Mouse (Mus musculus) stomach, embryonic 14.5 days (tissue): ENCODE measurements at regions not wholly inside any gene's neighbourhood (a gene's known extent, or its start where the extent isn't known, plus 50 kb on each side); places are given as distances from the start of the nearest gene placed in this dataset.

Experiments used
- ATAC-seq: fragments of 200-750 bp; cut with Nextera tagmentation; 2 replicates; pipeline ENCODE4 v1.8.0; 2017; ENCODE audit warnings: low read depth, moderate TSS enrichment; ENCODE audit not compliant: insufficient number of reproducible peaks, insufficient read depth, low FRiP score
- H3K27ac ChIP-seq: fragments of 300-500 bp; sonication (generic); 2 replicates; pipeline ENCODE4 v1.5.1; 2014; ENCODE audit warnings: mild to moderate bottlenecking, low read length, moderate library complexity, mixed read lengths
- H3K27me3 ChIP-seq: fragments of 300-500 bp; sonication (generic); 2 replicates; pipeline ENCODE4 v1.6.1; 2014; ENCODE audit warnings: low read length, control low read depth, mixed read lengths; ENCODE audit not compliant: control insufficient read depth, insufficient read depth
- H3K36me3 ChIP-seq: fragments of 300-500 bp; sonication (generic); 2 replicates; pipeline ENCODE4 v1.6.1; 2014; ENCODE audit warnings: mild to moderate bottlenecking, control low read depth, low read length, moderate library complexity, mixed read lengths; ENCODE audit not compliant: control insufficient read depth, insufficient read depth
- H3K4me1 ChIP-seq: fragments of 300-500 bp; sonication (generic); 2 replicates; pipeline ENCODE4 v1.6.1; 2014; ENCODE audit warnings: low read length, control low read depth, mixed read lengths; ENCODE audit not compliant: control insufficient read depth, insufficient read depth
- H3K4me2 ChIP-seq: fragments of 300-500 bp; sonication (generic); replicated peaks from 2 replicates; pipeline ENCODE4 v1.6.1; 2014; ENCODE audit warnings: low read depth, low read length, control low read depth
- H3K4me3 ChIP-seq: fragments of 300-500 bp; sonication (generic); 2 replicates; pipeline ENCODE4 v1.5.1; 2014; ENCODE audit warnings: low read depth, low read length, control low read depth
- H3K9ac ChIP-seq: fragments of 300-500 bp; sonication (generic); replicated peaks from 2 replicates; pipeline ENCODE4 v1.6.1; 2014; ENCODE audit warnings: low read depth, mild to moderate bottlenecking, control low read depth, low read length, moderate library complexity, mixed read lengths
- H3K9me3 ChIP-seq: fragments of 300-500 bp; sonication (generic); 2 replicates; pipeline ENCODE4 v1.6.1; 2016; ENCODE audit warnings: low read depth, low read length, control low read depth; ENCODE audit not compliant: control insufficient read depth
- WGBS: fragments of 180-500 bp; shearing (Covaris S2); extraction: QIAGEN DNeasy Blood & Tissue Kit; methylation state at CpG from one replicate; pipeline ENCODE4 v1.1.7; 2014; 5-methylcytosine and 5-hydroxymethylcytosine counted together

DNA sequence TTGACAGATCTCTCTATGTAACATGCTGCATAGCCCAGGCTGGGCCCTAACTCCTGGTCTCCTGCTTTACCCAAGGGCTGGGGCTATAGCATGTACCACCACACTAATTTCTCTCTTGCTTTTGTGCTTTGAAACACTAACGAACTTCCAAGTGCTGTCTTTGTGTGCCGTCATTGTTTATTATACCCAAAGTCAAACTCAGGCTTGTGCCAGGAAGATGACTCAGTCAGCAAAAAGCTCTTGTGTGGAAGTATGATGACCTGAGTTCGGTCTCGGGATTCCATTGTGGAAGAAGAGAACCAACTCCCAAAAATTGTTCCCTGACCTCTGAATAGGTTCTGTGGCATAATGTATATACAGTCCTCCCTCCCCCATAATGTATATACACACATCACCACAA is 84.1 kb upstream of the Syt6 start:
- no peaks in the 10 kb centered on the region for H3K27me3 ChIP-seq
- no peak overlapping the region for H3K27ac ChIP-seq
- H3K4me1 ChIP-seq: no peaks in the 10 kb centered on the region
- no peaks in the 10 kb centered on the region for H3K36me3 ChIP-seq
- no peak for ATAC-seq
- WGBS: 68% methylated on average over 4 of the region's 4 CpGs
- no peak overlapping the region for H3K9ac ChIP-seq
- H3K4me2 ChIP-seq: no peak overlapping the region
- H3K4me3 ChIP-seq: no peak overlapping the region
- no peaks in the 10 kb centered on the region for H3K9me3 ChIP-seq

- no peaks in the 10 kb centered on the region for H3K4me1 ChIP-seq
- no peak overlapping the region for H3K4me2 ChIP-seq
- no peak overlapping the region for H3K27ac ChIP-seq
- H3K36me3 ChIP-seq: no peaks in the 10 kb centered on the region
- no peak overlapping the region for H3K4me3 ChIP-seq
- no peak overlapping the region for H3K9ac ChIP-seq
- no peaks in the 10 kb centered on the region for H3K27me3 ChIP-seq
- no peaks in the 10 kb centered on the region for H3K9me3 ChIP-seq
- ATAC-seq: no peak
- WGBS: 76% methylated on average over 3 of the region's 3 CpGs
These were observed 82.8 kb upstream of the Syt6 start for GRCm38 (mm10) chr3:103492211-103492610.

DNA sequence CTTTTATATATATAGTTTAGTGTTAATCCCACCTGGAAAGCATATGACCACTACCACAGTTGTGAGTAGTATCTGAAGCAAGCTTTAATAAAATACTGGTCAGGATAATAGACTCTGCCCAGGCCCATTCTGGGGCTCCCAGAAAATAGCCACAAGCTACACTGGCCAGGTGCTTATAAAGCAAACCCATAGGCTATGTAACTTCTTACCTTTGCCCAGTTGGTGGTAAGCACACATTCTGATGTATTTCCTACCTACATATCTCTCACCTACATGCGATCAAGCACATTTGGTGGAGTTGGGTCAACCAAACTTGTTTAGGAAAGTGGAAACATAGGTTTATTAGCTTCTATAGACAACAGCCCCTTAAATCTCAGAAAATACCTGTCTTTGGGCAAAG is 81.4 kb upstream of the Syt6 start:
- H3K4me2 ChIP-seq: no peak overlapping the region
- H3K9me3 ChIP-seq: no peaks in the 10 kb centered on the region
- no peak overlapping the region for H3K27ac ChIP-seq
- H3K36me3 ChIP-seq: no peaks in the 10 kb centered on the region
- WGBS: 95% methylated on average over 1 of the region's 1 CpGs
- H3K4me1 ChIP-seq: no peaks in the 10 kb centered on the region
- ATAC-seq: no peak
- no peak overlapping the region for H3K4me3 ChIP-seq
- no peaks in the 10 kb centered on the region for H3K27me3 ChIP-seq
- no peak overlapping the region for H3K9ac ChIP-seq

DNA sequence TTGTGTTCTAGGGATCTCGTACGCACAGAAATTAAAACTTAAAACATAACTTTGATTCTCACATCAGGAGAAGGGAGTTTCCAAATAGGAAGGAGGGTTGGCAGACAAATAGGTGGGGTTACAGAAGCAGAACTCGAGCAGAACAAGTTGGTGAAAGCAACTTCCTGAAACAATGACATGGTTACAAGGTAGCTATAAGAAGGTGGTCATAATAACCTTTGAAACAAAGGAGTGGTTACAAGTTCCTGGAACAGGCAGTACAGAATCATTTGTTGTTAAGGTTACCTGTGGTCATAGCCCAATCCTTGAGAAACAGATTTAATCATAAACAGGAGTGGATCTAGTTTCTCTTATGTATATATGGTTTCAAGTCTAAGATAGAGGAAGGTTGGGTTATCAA is 81.0 kb upstream of the Syt6 start:
- no peak for ATAC-seq
- WGBS: 81% methylated on average over 3 of the region's 3 CpGs
- no peak overlapping the region for H3K4me3 ChIP-seq

GRCm38 (mm10) chr3:103496083-103496482 is 78.9 kb upstream of the Syt6 start:
- ATAC-seq: no peak

More for the DNA sequence above, 81.0 kb upstream of the Syt6 start:
- H3K4me2 ChIP-seq: no peak overlapping the region
- no peak overlapping the region for H3K9ac ChIP-seq
- no peaks in the 10 kb centered on the region for H3K4me1 ChIP-seq
- no peak overlapping the region for H3K27ac ChIP-seq
- H3K27me3 ChIP-seq: no peaks in the 10 kb centered on the region
- no peaks in the 10 kb centered on the region for H3K9me3 ChIP-seq
- no peaks in the 10 kb centered on the region for H3K36me3 ChIP-seq

DNA sequence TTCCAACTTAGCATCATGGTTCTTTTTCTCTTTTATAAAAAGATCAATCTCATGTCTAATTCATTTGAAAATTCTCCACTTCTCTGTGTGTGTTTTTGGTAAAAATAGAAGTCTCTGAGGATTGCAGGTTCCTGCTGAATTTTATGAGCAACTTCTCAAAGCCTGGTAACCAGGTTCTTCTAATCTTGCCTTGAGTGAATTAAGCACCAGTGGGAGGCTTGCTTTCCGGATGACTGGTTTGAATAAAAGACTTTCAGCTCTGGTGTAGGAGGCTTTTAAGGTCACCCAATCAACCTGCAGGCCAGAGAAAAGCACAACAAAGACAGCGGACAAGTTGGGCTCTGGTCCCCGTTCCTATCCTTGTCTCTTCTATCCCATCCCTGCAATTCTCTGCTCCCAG is 78.3 kb upstream of the Syt6 start:
- Histone ChIP-seq H3K9me3 (no peaks in the 10 kb centered on the region), H3K36me3 (no peaks in the 10 kb centered on the region), H3K9ac (no peak overlapping the region), H3K4me1 (no peaks in the 10 kb centered on the region), H3K4me2 (no peak overlapping the region), H3K4me3 (no peak overlapping the region), H3K27ac (no peak overlapping the region), H3K27me3 (no peaks in the 10 kb centered on the region)
- 74% methylated on average over 3 of the region's 3 CpGs for WGBS
- no peak for ATAC-seq

More at GRCm38 (mm10) chr3:103496083-103496482, 78.9 kb upstream of the Syt6 start:
- Histone ChIP-seq H3K27me3 (no peaks in the 10 kb centered on the region), H3K4me3 (no peak overlapping the region), H3K9ac (no peak overlapping the region), H3K4me2 (no peak overlapping the region), H3K27ac (no peak overlapping the region), H3K9me3 (no peaks in the 10 kb centered on the region), H3K4me1 (no peaks in the 10 kb centered on the region), H3K36me3 (no peaks in the 10 kb centered on the region)
- 78% methylated on average over 6 of the region's 6 CpGs for WGBS

GRCm38 (mm10) chr3:103497696-103498095 is 77.3 kb upstream of the Syt6 start:
- Histone ChIP-seq H3K27ac (no peak overlapping the region), H3K9ac (no peak overlapping the region), H3K9me3 (no peaks in the 10 kb centered on the region), H3K27me3 (no peaks in the 10 kb centered on the region), H3K4me2 (no peak overlapping the region), H3K4me1 (no peaks in the 10 kb centered on the region), H3K4me3 (no peak overlapping the region), H3K36me3 (no peaks in the 10 kb centered on the region)
- no peak for ATAC-seq
- WGBS: 81% methylated on average over 3 of the region's 3 CpGs

GRCm38 (mm10) chr3:103498458-103498857 is 76.6 kb upstream of the Syt6 start:
- Histone ChIP-seq H3K4me2 (no peak overlapping the region), H3K4me3 (no peak overlapping the region), H3K27ac (no peak overlapping the region), H3K36me3 (no peaks in the 10 kb centered on the region), H3K9ac (no peak overlapping the region), H3K27me3 (no peaks in the 10 kb centered on the region), H3K9me3 (no peaks in the 10 kb centered on the region), H3K4me1 (no peaks in the 10 kb centered on the region)
- no peak for ATAC-seq
- WGBS: 92% methylated on average over 4 of the region's 4 CpGs

DNA sequence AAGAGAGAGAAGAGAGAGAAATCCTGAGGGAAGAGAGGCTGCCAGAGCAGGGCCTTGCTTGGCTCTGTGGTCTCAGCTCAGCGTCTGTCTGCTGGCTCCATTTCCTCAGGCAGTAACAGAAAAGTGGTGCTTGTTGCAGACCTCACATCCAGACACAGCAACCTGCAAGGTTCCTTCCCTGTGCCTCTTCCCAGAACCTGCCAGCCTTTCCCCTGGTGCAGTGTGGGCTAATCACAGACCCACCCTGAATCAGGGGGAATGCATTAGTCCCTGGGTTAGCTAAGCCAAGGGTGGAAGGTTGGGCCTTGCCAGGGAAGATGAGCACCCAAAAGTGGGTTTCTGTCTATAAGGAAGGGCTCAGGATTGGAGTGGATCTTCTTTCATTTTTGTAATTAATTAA is 75.2 kb upstream of the Syt6 start:
- ATAC-seq: no peak
- H3K4me3 ChIP-seq: no peak overlapping the region
- WGBS: 61% methylated on average over 1 of the region's 1 CpGs
- no peaks in the 10 kb centered on the region for H3K9me3 ChIP-seq
- H3K27ac ChIP-seq: no peak overlapping the region
- H3K4me2 ChIP-seq: no peak overlapping the region
- H3K4me1 ChIP-seq: no peaks in the 10 kb centered on the region
- H3K9ac ChIP-seq: no peak overlapping the region
- no peaks in the 10 kb centered on the region for H3K36me3 ChIP-seq
- no peaks in the 10 kb centered on the region for H3K27me3 ChIP-seq
